Mouse (Mus musculus): ENCODE results near the gene Adamts16. TPM values are rescaled to one million over a fixed set of nuclear protein-coding genes. Genes with fewer than 3 reads are reported as not detected.
"Not testable (repeated sequence)": the region's sequence is repeated elsewhere in the genome, so short reads cannot be mapped to it uniquely, and the experiment has no call there.

The Adamts16 gene
- 0.52 and 0.73 TPM in 2 replicates for polyA plus RNA-seq (2014; fragmentation: Nextera tagmentation; extraction: Ambion mirVana)

DNA sequence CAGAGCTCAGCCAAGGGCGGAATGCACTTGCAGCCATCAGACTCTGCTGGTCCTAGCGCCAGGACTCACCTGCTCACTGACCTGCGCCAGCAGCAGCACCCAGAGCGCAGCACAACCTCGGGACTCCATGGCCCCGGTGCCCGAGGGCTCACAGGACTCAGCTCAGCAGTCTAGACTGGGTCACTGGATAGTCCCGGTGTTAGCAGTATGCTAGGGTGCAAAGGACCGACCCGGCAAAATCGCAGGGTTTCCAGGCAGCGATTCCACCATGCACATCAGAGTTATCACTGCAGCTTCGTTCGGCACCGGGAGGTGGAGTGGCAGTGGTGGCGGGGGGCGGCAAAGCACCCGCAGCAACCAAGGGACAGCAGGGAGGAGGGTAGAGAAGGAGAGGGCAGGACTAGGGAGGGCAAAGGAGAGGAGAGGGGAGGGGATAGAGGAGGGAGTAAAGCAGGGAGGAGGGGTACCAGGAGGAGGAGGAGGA, at the start of gene Adamts16:
Adamts16 (minus strand) TSS at position 391 of the 484 bp plus-strand sequence.
- Histone ChIP-seq H3K36me3 (ENCODE audit: control insufficient read depth, insufficient read depth, low read length) (no peaks in the 10 kb centered on the region), H3K9ac (ENCODE audit: low read length) (no peak within 1 kb of the TSS), H3K4me1 (ENCODE audit: control insufficient read depth, insufficient read depth, low read length) (no peaks in the 10 kb centered on the region), H3K4me2 (ENCODE audit: low read depth, severe bottlenecking) (peak within 1 kb of the TSS; percentile 26; the same call in 1 of the 2 replicates), H3K4me3 (ENCODE audit: low read depth, low read length) (0 out of 2 replicates have a peak within 1 kb of the TSS, but pooled peaks have one; percentile 3), H3K27me3 (ENCODE audit: control insufficient read depth, insufficient read depth, low read length) (peaks cover 22% of the 10 kb centered on the region), H3K27ac (replicated peaks; ENCODE audit: low read depth, low read length) (no peak within 1 kb of the TSS), H3K9me3 (ENCODE audit: control insufficient read depth, low read length) (no peaks in the 10 kb centered on the region)
- 3% methylated on average over 18 of the region's 18 CpGs for WGBS
- DNase-seq (ENCODE audit: low spot score) (no peak), ATAC-seq (ENCODE audit: insufficient number of reproducible peaks, low FRiP score, low TSS enrichment, low read depth) (no peak)

- Histone ChIP-seq H3K27me3 (ENCODE audit: control insufficient read depth, insufficient read depth, low read length) (no peaks in the 10 kb centered on the region), H3K4me2 (ENCODE audit: low read depth, severe bottlenecking) (no peak overlapping the region), H3K4me1 (ENCODE audit: control insufficient read depth, insufficient read depth, low read length) (no peaks in the 10 kb centered on the region), H3K9me3 (ENCODE audit: control insufficient read depth, low read length) (no peaks in the 10 kb centered on the region), H3K36me3 (ENCODE audit: control insufficient read depth, insufficient read depth, low read length) (no peaks in the 10 kb centered on the region), H3K27ac (replicated peaks; ENCODE audit: low read depth, low read length) (no peak overlapping the region), H3K4me3 (ENCODE audit: low read depth, low read length) (no peak overlapping the region), H3K9ac (ENCODE audit: low read length) (no peak overlapping the region)
- ATAC-seq (ENCODE audit: insufficient number of reproducible peaks, low FRiP score, low TSS enrichment, low read depth) (no peak), DNase-seq (ENCODE audit: low spot score) (no peak)
- 85% methylated on average over 1 of the region's 1 CpGs for WGBS
Measured at GRCm38 (mm10) chr13:70887136-70887535, 45.5 kb upstream of the Adamts16 start.

DNA sequence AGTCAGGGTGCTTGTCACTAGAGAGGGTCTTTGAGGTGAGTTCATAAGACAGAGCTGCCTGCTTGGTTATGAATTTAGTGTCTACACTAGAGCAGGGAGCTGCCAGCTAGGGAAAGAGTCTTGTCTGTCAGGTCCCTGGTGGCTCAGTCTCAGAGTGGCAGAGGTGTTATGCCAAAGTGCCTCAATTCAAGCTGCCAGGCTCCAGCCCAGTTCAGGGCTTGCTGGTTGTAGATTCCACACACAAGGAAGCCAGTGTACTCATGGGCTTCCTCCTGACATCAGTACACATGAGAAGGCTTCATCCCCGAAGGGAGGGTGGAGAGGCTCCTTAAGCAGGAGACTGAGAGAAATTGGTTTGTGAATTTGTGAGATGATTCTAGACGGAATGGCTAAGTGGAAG, 43.4 kb upstream of the Adamts16 start:
- H3K27me3 ChIP-seq (ENCODE audit: control insufficient read depth, insufficient read depth, low read length): no peaks in the 10 kb centered on the region

DNA sequence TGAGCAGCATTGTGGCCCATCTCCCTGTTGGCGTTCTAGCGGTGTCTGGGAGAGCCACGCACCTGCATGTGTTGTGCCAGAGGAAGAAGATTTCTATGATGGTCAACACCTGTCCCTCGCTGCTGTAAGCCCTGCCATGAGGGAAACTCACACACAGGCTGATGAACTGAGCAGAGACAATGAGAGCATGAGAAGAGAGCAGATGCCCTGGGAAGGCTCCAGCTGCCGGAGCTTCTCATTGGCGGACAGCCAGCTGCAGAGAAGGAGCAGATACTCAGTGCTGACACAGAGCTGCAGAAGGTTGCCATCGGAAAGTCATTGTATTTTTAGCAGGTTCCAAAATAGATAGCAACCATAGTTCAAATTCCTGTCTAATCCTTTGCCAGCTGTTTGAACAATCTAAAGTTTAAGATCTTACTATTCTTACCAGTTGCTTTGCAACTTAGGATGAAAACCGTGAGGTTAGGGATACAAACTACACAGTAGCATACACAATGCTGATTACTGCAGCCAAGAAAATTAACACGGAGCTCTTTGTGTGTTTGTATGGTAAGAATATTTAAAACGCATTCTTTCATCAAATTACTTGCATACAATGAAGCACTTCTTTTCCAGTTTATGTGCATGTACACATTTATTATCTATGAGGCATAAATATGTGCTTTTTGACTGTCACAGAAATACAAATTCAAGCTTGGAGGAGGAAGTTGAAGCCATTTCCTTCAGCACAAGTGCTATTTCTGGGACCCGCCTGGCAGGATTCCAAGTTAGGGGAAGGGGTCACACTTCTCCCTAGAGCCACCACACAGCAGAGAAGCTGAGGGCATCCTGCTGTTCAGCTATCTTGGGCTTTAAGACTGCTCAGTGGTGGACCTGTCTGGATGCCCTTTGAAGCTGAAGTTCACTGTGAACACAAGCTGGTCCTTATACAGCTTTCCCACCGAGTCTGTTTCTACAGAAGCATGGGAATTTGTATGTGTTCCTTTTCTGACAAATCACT, 42.6 kb upstream of the Adamts16 start:
- DNase-seq (ENCODE audit: low spot score) (no peak), ATAC-seq (ENCODE audit: insufficient number of reproducible peaks, low FRiP score, low TSS enrichment, low read depth) (no peak)
- WGBS: 83% methylated on average over 12 of the region's 12 CpGs
- Histone ChIP-seq H3K4me3 (ENCODE audit: low read depth, low read length) (no peak overlapping the region), H3K27ac (replicated peaks; ENCODE audit: low read depth, low read length) (no peak overlapping the region), H3K36me3 (ENCODE audit: control insufficient read depth, insufficient read depth, low read length) (no peaks in the 10 kb centered on the region), H3K9me3 (ENCODE audit: control insufficient read depth, low read length) (no peaks in the 10 kb centered on the region), H3K27me3 (ENCODE audit: control insufficient read depth, insufficient read depth, low read length) (no peaks in the 10 kb centered on the region), H3K4me2 (ENCODE audit: low read depth, severe bottlenecking) (no peak overlapping the region), H3K9ac (ENCODE audit: low read length) (no peak overlapping the region), H3K4me1 (ENCODE audit: control insufficient read depth, insufficient read depth, low read length) (no peaks in the 10 kb centered on the region)

More for the DNA sequence above, 43.4 kb upstream of the Adamts16 start:
- Histone ChIP-seq H3K4me1 (ENCODE audit: control insufficient read depth, insufficient read depth, low read length) (no peaks in the 10 kb centered on the region), H3K4me3 (ENCODE audit: low read depth, low read length) (no peak overlapping the region), H3K9me3 (ENCODE audit: control insufficient read depth, low read length) (no peaks in the 10 kb centered on the region), H3K36me3 (ENCODE audit: control insufficient read depth, insufficient read depth, low read length) (no peaks in the 10 kb centered on the region), H3K9ac (ENCODE audit: low read length) (no peak overlapping the region), H3K4me2 (ENCODE audit: low read depth, severe bottlenecking) (no peak overlapping the region), H3K27ac (replicated peaks; ENCODE audit: low read depth, low read length) (no peak overlapping the region)
- 87% methylated on average over 2 of the region's 2 CpGs for WGBS
- DNase-seq (ENCODE audit: low spot score) (no peak), ATAC-seq (ENCODE audit: insufficient number of reproducible peaks, low FRiP score, low TSS enrichment, low read depth) (no peak)

- not testable (repeated sequence) for ATAC-seq (ENCODE audit: insufficient number of reproducible peaks, low FRiP score, low TSS enrichment, low read depth); H3K4me2 ChIP-seq (ENCODE audit: low read depth, severe bottlenecking); DNase-seq (ENCODE audit: low spot score); H3K9me3 ChIP-seq (ENCODE audit: control insufficient read depth, low read length); H3K27me3 ChIP-seq (ENCODE audit: control insufficient read depth, insufficient read depth, low read length); H3K27ac ChIP-seq (replicated peaks; ENCODE audit: low read depth, low read length); H3K9ac ChIP-seq (ENCODE audit: low read length); H3K4me3 ChIP-seq (ENCODE audit: low read depth, low read length); H3K36me3 ChIP-seq (ENCODE audit: control insufficient read depth, insufficient read depth, low read length); H3K4me1 ChIP-seq (ENCODE audit: control insufficient read depth, insufficient read depth, low read length)
- WGBS: 62% methylated on average over 2 of the region's 2 CpGs
Measured at GRCm38 (mm10) chr13:70879971-70880370, 38.4 kb upstream of the Adamts16 start.

DNA sequence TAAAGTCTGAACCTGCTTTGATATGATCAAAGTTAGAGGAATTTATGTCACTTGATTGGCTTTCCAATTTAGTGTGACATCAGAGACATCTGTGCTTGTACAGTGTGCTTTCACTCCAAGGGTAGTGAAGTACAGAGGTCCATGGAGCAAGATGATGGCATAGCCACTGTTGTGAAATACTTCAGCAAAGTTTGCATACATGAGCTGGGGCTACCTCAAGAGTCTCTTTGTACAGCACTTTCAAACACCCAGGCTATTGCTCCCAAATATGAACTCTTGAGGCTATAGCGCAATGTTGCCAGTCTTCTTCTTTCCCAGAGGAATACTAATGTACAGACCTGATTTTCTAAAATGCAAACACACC, 35.9 kb upstream of the Adamts16 start:
- DNase-seq (ENCODE audit: low spot score): no peak
- Histone ChIP-seq H3K9me3 (ENCODE audit: control insufficient read depth, low read length) (no peaks in the 10 kb centered on the region), H3K4me3 (ENCODE audit: low read depth, low read length) (no peak overlapping the region), H3K27me3 (ENCODE audit: control insufficient read depth, insufficient read depth, low read length) (no peaks in the 10 kb centered on the region), H3K9ac (ENCODE audit: low read length) (no peak overlapping the region), H3K4me1 (ENCODE audit: control insufficient read depth, insufficient read depth, low read length) (no peaks in the 10 kb centered on the region), H3K36me3 (ENCODE audit: control insufficient read depth, insufficient read depth, low read length) (no peaks in the 10 kb centered on the region), H3K27ac (replicated peaks; ENCODE audit: low read depth, low read length) (no peak overlapping the region), H3K4me2 (ENCODE audit: low read depth, severe bottlenecking) (no peak overlapping the region)
- 100% methylated on average over 1 of the region's 1 CpGs for WGBS
- no peak for ATAC-seq (ENCODE audit: insufficient number of reproducible peaks, low FRiP score, low TSS enrichment, low read depth)

DNA sequence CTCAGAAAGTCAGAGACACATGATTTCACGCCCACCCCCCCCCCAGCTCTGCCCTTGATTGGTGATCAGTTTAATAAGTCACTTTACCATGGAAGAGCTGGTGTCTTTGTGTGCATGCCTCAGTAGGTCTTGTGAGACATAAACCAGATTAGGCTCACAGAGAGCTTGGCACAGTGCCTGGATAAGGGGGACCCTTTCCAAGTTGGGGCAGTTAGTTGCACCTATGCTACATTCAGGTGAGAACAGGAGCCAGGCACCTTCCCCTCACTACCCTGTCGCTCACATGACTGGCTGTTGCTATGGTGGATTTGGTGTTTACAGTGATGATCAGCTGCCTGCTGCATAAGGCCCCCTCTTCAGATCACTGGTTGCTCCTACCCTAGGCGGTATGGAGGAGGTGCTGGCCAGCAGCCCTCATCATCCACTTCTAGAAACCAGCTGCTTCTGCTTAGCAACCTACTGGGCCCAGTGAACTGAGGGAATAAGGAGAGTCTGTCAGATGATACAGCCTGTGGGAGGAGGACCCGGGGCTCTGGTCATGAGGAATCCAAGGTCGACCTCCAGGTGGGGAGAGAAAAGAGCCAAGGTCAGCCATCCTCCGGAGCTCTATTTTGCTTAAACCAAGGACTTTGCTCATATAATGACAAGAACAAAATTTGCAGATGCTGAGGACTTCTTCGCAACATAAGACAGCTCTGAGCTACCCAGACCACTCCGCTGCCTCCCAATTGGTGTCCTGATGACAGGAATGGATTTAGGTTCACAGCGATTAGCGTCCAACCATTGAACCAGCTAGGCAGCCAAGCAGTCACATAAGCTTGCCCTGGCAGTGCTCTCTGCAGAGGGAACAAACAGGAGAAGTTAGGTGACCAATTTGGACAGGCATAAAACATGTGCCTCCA, 35.3 kb upstream of the Adamts16 start:
- Histone ChIP-seq H3K27me3 (ENCODE audit: control insufficient read depth, insufficient read depth, low read length) (no peaks in the 10 kb centered on the region), H3K9ac (ENCODE audit: low read length) (no peak overlapping the region), H3K27ac (replicated peaks; ENCODE audit: low read depth, low read length) (no peak overlapping the region), H3K9me3 (ENCODE audit: control insufficient read depth, low read length) (no peaks in the 10 kb centered on the region), H3K4me3 (ENCODE audit: low read depth, low read length) (no peak overlapping the region), H3K4me1 (ENCODE audit: control insufficient read depth, insufficient read depth, low read length) (no peaks in the 10 kb centered on the region), H3K36me3 (ENCODE audit: control insufficient read depth, insufficient read depth, low read length) (no peaks in the 10 kb centered on the region), H3K4me2 (ENCODE audit: low read depth, severe bottlenecking) (no peak overlapping the region)
- DNase-seq (ENCODE audit: low spot score) (no peak), ATAC-seq (ENCODE audit: insufficient number of reproducible peaks, low FRiP score, low TSS enrichment, low read depth) (no peak)
- 87% methylated on average over 10 of the region's 10 CpGs for WGBS

DNA sequence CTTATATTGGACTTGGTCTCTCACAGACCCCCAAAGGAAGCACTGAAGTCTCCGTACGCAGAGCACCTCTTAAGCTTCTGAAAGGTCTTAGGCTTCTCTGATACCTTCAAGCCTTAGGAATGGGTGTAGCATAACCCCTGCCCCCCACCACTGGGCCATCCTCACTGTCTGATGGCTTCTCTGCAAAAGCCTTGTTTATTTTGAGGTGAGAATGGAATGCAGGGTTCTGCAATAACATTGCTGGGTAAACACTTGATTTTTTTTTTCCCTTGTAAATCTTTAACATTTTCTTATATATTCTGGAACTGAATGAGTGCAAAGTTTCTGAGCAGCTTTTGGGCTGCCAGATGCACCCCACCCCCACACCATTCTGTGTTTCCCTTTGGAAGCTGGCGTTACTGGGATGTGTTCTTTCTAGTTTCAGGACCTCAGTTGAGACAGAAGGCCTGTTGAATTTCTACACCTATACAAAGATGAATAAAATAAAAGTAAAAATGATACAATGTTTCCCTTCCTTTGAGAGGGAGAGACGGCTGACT, 33.9 kb upstream of the Adamts16 start:
- Histone ChIP-seq H3K27ac (replicated peaks; ENCODE audit: low read depth, low read length) (no peak overlapping the region), H3K4me2 (ENCODE audit: low read depth, severe bottlenecking) (no peak overlapping the region), H3K4me3 (ENCODE audit: low read depth, low read length) (no peak overlapping the region), H3K4me1 (ENCODE audit: control insufficient read depth, insufficient read depth, low read length) (no peaks in the 10 kb centered on the region), H3K9me3 (ENCODE audit: control insufficient read depth, low read length) (no peaks in the 10 kb centered on the region), H3K9ac (ENCODE audit: low read length) (no peak overlapping the region), H3K36me3 (ENCODE audit: control insufficient read depth, insufficient read depth, low read length) (no peaks in the 10 kb centered on the region), H3K27me3 (ENCODE audit: control insufficient read depth, insufficient read depth, low read length) (no peaks in the 10 kb centered on the region)
- WGBS: 86% methylated on average over 4 of the region's 4 CpGs
- ATAC-seq (ENCODE audit: insufficient number of reproducible peaks, low FRiP score, low TSS enrichment, low read depth) (no peak), DNase-seq (ENCODE audit: low spot score) (no peak)
